Mouse (Mus musculus) 416B (cell line): ENCODE data around the gene Dnajc1.

Source experiments
- DNase-seq: peaks from one replicate; pipeline ENCODE4 v3.0.0; 2011; ENCODE audit warnings: low read depth

The Dnajc1 gene

DNA sequence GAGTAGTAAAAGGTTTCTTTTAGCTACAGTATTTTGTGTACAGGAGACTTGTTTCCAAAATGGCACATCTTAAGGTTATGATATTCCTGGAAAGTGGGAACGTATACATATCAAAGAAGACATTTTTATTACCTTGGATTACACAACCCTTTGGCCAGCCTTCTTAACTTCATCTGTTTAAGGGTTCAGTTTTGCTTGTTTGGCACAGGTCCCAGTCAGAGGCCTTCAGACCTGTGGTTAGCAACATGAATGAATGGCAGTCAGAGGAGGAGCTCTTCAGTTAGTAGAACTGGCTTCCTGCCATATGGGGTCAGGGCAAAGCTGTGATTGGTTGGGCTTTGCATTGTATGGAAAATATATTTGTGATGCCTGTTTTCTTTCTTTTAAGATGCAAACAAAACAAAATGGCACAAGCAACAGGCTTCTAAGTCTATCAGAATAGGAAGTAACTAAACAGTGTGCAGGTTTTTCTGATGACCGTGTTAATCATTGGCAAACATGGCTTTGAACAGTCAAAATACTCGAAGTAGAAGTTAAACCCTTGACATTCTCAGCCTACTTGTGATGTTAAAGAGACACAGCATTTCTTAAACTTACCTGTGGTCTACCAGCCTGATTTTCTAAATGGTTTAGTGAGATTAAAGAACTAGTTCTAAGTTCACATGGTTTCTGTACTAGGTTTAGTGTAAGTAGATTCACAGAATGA, 196.8 kb downstream of the Dnajc1 start:
- peak; percentile 97 for DNase-seq

DNA sequence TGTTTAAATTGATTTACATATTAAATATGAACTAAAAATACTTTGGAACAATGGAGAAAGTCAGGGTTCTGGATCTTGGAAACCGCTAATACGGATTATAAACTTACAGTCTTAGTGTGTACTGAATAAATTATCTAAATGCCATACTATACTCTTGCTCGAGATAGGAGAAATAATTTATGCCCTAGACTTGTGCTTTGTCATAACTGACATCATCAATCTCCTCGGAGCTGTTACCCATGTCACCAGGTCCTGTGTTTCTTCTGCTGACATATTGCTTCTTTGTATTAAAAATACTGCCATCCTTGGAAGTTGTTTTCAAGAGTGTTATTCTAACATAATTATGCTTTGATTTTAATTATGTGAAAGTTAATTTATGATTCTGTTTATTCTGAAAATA, 197.3 kb downstream of the Dnajc1 start:
- no peak for DNase-seq

DNA sequence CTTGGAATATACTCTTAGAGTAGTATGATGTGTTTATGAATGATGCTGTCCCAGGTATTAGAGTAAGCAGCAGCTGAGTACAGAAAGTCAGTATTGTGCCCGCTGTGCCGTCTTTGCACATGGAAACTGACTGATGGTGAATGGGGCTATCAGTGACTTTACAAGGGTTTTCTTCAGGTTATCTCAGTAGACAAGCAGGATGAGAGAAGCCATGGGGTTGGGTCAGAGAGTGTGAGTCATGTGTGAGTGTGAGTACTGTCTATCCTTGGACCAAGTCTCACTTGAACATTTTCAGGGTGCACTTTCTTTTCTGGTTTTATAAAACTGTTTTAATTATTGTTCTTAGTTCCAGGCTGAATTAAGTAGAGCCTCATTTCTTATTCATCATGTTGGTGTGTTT, 204.3 kb downstream of the Dnajc1 start:
- peak; percentile 64 for DNase-seq

DNA sequence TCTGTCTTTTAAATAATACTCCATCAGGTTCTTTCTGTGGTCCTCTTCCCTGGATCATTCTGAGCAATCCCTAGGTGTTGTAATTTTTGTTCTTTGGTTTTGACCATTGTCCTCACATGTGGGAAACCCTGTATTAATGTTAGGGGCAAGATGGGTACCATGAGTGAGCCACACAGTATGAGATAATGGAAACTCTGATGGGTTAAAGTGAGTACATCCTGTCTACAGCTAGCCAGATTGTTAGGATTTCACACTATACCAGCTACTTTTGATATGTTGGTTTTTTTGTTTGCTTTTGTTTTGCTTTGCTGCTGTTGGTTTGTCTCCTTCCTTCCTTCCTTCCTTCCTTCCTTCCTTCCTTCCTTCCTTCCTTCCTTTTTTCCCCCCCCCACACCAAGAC, 209.6 kb downstream of the Dnajc1 start:
- DNase-seq = peak; percentile 51

DNA sequence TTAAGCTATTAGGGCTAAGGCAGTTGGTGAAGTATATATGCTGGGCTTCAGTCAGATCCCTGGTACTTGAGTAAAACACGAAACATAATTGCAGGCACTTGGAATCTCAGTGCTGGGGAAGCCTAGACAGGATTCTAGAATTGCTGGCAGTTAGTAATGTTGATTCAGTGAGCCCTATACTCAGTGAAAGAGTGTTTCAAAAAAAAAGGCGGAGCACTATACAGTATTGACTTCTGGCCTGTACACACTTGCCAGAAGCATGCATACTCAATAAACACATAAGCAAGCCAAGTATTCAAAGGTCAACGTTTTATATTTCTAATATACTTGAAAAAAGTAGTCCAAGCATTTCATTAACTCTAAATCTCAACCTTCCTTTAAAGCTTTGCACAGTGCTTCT, 211.0 kb downstream of the Dnajc1 start:
- no peak for DNase-seq

DNA sequence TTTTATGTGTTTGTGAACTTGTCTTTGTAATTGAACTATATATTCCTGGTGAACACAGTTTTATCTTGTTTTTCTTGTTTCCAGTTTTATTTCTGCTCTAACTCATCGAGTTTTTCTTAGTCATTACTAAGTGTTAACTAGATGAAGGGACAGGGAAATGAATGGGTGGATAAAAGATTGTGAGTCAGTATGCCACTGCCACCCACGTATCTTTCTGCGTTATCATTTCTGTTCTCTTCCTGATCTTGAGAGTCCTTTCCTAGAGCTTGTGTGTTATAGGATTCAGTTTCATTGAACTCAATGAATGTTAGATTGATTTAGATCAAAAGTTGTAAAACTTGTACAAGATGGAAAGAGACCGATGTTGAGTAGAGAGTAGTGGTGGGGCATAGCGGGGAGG, 212.3 kb downstream of the Dnajc1 start:
- DNase-seq = no peak

- DNase-seq = peak; percentile 75
Observed at GRCm38 (mm10) chr2:18176235-18176634, 216.4 kb downstream of the Dnajc1 start.

- peak; percentile 63 for DNase-seq
Observed at GRCm38 (mm10) chr2:18175234-18175633, 217.4 kb downstream of the Dnajc1 start.

GRCm38 (mm10) chr2:18169174-18169948, 223.3 kb downstream of the Dnajc1 start:
- peak; percentile 78 for DNase-seq

- no peak for DNase-seq
Observed at GRCm38 (mm10) chr2:18165511-18165910, 227.1 kb downstream of the Dnajc1 start.

GRCm38 (mm10) chr2:18160992-18161391, 231.6 kb downstream of the Dnajc1 start:
- DNase-seq = no peak

DNA sequence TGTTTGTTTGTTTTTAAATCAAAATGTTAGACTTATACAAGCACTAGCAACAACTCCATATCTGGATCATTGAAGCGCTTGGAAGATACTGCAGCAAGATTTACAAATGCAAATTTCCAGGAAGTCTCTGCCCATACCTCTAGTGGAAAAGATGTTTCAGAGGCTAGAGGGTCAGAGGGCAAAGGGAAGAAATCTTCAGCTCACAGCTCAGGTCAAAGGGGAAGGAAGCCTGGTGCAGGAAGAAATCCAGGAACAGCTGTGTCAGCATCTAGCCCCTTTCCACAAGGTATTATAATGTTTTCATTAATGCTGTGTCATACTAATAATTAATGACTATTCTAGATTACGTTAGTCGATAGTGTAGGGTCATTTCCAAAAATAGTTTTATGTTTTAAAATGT, 233.2 kb downstream of the Dnajc1 start:
- DNase-seq = peak; percentile 34

GRCm38 (mm10) chr2:18156131-18156530, 236.5 kb downstream of the Dnajc1 start:
- DNase-seq = no peak
